Mouse (Mus musculus) forebrain, embryonic 16.5 days (tissue): Measurements from ENCODE around the gene Eps8l1. TPM values are rescaled to one million over a fixed set of nuclear protein-coding genes. Genes with fewer than 3 reads are reported as not detected.
"Not testable (repeated sequence)": the region's sequence is repeated elsewhere in the genome, so short reads cannot be mapped to it uniquely, and the experiment has no call there.

Experiments used
- ATAC-seq: fragments of 200-750 bp; cut with Nextera tagmentation; 2 replicates; pipeline ENCODE4 v1.8.0; 2017; ENCODE audit warnings: mild to moderate bottlenecking, moderate library complexity
- H3K27ac ChIP-seq: fragments of 300-500 bp; sonication (generic); 2 replicates; pipeline ENCODE4 v1.5.1; 2014; ENCODE audit warnings: low read length, control low read depth
- H3K27me3 ChIP-seq: fragments of 300-500 bp; sonication (generic); replicated peaks from 2 replicates; pipeline ENCODE4 v1.6.1; 2014; ENCODE audit warnings: low read length; ENCODE audit not compliant: control insufficient read depth, insufficient read depth
- H3K36me3 ChIP-seq: fragments of 300-500 bp; sonication (generic); 2 replicates; pipeline ENCODE4 v1.6.1; 2014; ENCODE audit not compliant: control insufficient read depth, insufficient read depth
- H3K4me1 ChIP-seq: fragments of 300-500 bp; sonication (generic); replicated peaks from 2 replicates; pipeline ENCODE4 v1.6.1; 2014; ENCODE audit warnings: low read length; ENCODE audit not compliant: control insufficient read depth, insufficient read depth
- H3K4me2 ChIP-seq: fragments of 300-500 bp; sonication (generic); 2 replicates; pipeline ENCODE4 v1.6.1; 2014; ENCODE audit warnings: mild to moderate bottlenecking, low read length, control low read depth
- H3K4me3 ChIP-seq: fragments of 300-500 bp; sonication (generic); replicated peaks from 2 replicates; pipeline ENCODE4 v1.5.1; 2014; ENCODE audit warnings: mild to moderate bottlenecking, low read length, control low read depth
- H3K9ac ChIP-seq: fragments of 300-500 bp; sonication (generic); replicated peaks from 2 replicates; pipeline ENCODE4 v1.6.1; 2014; ENCODE audit warnings: low read depth, low read length, control low read depth
- H3K9me3 ChIP-seq: fragments of 300-500 bp; sonication (generic); 2 replicates; pipeline ENCODE4 v1.6.1; 2016; ENCODE audit warnings: low read length; ENCODE audit not compliant: control insufficient read depth
- WGBS: fragments of 180-500 bp; shearing (Covaris S2); extraction: QIAGEN DNeasy Blood & Tissue Kit; methylation state at CpG from one replicate; pipeline ENCODE4 v1.1.7; 2014; 5-methylcytosine and 5-hydroxymethylcytosine counted together
- polyA plus RNA-seq: library from polyadenylated mRNA; unstranded; fragments of >200 nt; fragmentation: Nextera tagmentation; extraction: Ambion mirVana; gene quantifications from 2 replicates; pipeline ENCODE4 v1.2.1, GENCODE M21; 2015

Eps8l1 gene
- 10.1 and 10.9 TPM in 2 replicates for polyA plus RNA-seq

DNA sequence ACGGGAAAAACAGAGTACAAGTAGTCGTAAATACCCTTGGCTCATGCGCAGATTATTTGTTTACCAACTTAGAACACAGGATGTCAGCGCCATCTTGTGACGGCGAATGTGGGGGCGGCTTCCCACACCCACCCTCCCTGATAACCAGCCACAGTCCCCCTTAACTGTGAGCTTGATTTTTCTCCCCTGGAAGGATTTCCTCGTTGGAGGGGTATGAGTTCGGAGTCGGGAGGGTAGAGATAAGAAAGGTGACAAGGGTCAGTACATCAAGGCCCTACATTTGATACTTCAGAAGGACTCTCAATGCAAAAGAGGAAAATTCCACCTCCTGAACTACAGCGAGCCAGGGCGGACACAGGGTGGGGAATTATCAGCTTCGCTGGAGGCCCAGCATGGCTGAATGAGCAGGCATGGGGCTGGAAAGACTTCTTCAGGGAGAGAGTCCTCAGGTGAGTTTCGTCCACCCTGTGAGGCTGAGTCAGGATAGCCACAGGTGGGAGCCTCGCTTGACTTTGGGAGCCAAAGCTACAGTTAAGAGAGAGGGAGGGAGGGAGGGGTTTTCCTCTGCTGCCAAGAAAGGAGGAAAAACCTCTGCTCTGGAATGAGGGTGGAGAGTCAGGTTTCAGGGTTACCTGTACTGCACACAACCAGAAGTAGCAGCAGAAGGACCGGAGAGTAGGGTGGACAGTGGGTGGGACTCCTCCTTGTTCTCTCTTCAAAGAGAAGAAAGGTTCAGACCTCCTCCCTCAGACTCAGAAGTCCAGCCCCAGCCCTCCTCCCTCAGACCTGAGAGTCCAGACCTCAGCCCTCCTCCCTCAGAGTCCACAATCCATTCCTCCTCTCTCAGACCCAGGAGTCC is at the start of gene Eps8l1:
TSS of gene Eps8l1 (plus strand) at position 99 of the 859 bp plus-strand sequence.
- WGBS, result 68% methylated on average over 13 of the region's 16 CpGs
- H3K27me3 ChIP-seq, result no peaks in the 10 kb centered on the region
- no peaks in the 10 kb centered on the region for H3K4me1 ChIP-seq
- H3K9ac ChIP-seq, result peak within 1 kb of the TSS; percentile 29; the same call in 1 of the 2 replicates
- no peaks in the 10 kb centered on the region for H3K36me3 ChIP-seq
- H3K4me3 ChIP-seq, result peak within 1 kb of the TSS; percentile 32
- H3K27ac ChIP-seq, result no peak within 1 kb of the TSS; the same call in 1 of the 2 replicates
- no peaks in the 10 kb centered on the region for H3K9me3 ChIP-seq
- peak within 1 kb of the TSS; percentile 41 for H3K4me2 ChIP-seq
- peak; percentile 28; the same call in 1 of the 2 replicates for ATAC-seq

DNA sequence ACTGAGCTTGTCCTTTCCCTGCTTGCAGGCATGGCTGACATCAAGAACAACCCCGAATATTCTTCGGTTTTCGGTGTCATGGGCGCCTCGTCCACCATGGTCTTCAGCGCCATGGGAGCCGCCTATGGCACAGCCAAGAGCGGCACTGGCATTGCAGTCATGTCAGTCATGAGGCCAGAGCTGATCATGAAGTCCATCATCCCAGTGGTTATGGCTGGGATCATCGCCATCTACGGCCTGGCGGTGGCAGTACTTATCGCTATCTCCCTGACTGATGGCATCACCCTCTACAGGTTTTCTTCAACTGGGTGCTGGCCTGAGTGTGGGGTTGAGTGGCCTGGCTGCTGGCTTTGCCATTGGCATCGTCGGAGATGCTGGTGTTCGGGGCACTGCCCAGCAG is 48.1 kb upstream of the Eps8l1 start:
- not testable (repeated sequence) for H3K4me3 ChIP-seq, H3K36me3 ChIP-seq, ATAC-seq, H3K4me2 ChIP-seq, H3K4me1 ChIP-seq, H3K27ac ChIP-seq, H3K9ac ChIP-seq, H3K9me3 ChIP-seq, H3K27me3 ChIP-seq
- WGBS, result 96% methylated on average over 15 of the region's 15 CpGs

DNA sequence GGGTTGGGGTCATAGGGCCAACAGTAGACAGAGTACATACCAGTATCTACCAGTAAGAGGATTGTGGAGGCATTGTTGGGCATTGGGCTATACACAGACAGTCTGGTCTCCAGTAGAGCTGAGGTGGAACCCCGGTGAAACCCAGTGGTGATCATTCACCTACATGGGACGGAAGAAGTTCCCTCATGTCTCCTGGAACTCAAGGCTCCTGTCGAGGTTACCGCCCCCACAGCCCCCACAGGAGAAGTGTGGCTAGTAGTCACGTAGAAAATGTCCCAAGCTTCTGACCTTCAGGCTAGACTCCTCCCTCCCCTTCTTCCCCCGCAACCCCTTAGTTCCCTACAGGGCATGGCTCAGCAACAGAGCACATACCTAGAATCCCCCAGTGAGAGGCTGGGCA is 40.8 kb upstream of the Eps8l1 start:
- no peak overlapping the region for H3K4me3 ChIP-seq
- ATAC-seq, result no peak
- no peaks in the 10 kb centered on the region for H3K9me3 ChIP-seq
- H3K4me2 ChIP-seq, result no peak overlapping the region
- H3K27me3 ChIP-seq, result no peaks in the 10 kb centered on the region
- no peak overlapping the region for H3K27ac ChIP-seq
- H3K36me3 ChIP-seq, result peaks cover 5% of the 10 kb centered on the region
- 91% methylated on average over 6 of the region's 6 CpGs for WGBS
- H3K9ac ChIP-seq, result no peak overlapping the region
- no peaks in the 10 kb centered on the region for H3K4me1 ChIP-seq

DNA sequence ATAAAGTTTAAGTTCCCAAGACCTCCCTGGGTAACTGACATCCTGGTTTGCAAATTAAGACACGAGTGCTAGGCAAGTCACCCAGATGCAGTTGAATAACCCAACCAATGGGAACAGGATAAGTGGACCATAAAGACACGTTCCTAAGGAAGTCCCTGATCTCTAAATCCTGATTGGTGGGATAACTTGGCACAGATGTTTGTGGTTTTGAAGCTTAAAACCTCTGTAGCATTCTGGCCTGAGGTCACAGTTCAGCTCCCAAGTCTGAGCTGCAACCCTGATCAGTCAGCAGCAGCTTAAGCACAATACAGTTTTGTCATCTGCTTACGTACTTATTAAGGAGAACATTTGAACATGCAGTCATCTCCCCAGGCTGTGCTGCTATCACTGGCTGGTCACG is 40.2 kb upstream of the Eps8l1 start:
- Histone ChIP-seq H3K4me3 (no peak overlapping the region), H3K4me2 (no peak overlapping the region), H3K36me3 (peaks cover 9% of the 10 kb centered on the region), H3K27me3 (no peaks in the 10 kb centered on the region), H3K4me1 (no peaks in the 10 kb centered on the region), H3K9me3 (no peaks in the 10 kb centered on the region), H3K9ac (no peak overlapping the region), H3K27ac (no peak overlapping the region)
- WGBS, result 71% methylated on average over 4 of the region's 4 CpGs
- no peak for ATAC-seq

DNA sequence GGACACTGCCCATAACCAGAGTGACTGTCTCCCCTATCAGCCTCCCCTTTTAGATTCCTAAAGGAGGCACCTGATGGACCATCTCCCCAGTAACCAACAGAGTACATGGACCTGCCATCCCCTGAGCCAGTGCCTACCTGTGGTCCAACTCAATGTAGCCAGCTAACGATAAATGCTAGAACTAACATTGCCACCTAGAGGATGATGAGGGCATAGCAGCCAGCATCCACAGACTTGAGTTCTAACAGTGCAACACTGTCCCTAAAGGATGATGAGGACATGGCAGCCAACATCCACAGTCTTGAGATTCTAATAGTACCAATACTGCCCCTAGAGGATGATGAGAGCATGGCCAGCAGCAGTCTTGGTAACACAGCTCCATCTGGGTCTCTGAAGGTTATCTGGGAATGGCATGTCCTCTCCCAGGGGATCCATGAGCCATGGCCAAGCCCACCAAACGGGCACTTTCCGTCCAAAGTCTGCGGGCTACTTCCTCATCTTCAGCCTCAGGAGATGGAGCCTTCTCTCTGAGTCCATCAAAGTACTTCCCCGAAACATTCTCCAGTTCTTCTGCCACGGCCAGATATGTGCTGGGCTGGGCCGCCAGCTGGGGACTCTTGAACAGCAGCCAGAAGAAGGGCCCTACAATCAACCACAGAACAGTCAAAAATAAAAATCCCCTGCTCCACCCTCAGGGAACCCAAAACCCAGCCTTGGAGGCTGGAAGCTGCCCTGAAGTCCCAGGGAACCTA is 33.1 kb upstream of the Eps8l1 start:
- Histone ChIP-seq H3K27ac (no peak overlapping the region), H3K4me2 (no peak overlapping the region), H3K36me3 (peaks cover 30% of the 10 kb centered on the region), H3K9me3 (no peaks in the 10 kb centered on the region), H3K27me3 (no peaks in the 10 kb centered on the region), H3K9ac (no peak overlapping the region), H3K4me1 (no peaks in the 10 kb centered on the region), H3K4me3 (no peak overlapping the region)
- ATAC-seq, result peak; percentile 94
- WGBS, result 77% methylated on average over 7 of the region's 7 CpGs

DNA sequence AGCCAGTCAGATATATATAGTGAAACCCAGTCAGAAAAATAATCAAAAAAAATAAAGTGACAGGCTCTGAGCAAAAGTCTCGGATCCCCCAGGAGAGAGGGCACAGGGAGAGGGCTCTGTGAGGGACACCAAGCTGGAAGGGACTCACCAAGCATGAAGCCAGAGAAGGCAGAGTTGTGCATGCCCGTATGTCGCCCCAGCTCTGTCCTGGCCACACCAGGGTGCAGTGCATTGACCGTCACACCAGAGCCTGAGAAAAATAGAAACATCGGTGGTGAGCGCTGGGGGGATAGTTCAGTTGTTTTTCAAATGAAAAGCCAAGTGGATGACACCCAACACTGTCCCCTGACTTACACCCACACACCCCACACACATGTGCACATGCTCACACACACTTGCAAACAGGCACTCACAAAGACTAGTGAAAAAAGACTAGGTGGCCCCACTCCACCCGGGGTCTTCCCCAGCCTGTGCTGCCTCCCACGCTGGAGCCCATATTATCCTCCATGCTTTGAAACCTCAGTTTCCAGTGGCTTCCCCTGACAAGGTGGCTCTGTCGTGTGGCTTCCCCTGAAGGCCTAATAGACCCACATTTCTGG is 30.1 kb upstream of the Eps8l1 start:
- no peak overlapping the region for H3K9ac ChIP-seq
- ATAC-seq, result no peak

DNA sequence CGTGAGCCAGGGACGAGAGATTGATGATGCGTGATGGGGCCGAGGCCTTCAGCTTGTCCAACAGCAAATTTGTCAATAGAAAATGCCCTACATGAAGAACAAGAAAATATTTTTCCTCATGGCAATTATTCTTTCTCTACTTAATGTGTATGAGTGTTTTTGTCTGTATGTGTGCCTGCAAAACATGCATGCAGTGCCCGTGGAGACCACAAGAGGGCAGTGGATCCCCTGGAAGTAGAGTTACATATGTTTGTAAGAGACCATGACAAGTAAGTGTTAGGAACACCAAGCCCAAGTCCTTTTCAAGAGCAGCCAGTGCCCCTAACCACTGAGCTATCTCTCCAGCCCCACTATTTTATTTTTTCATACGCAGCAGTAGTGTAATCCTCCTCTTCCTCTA is 28.9 kb upstream of the Eps8l1 start:
- Histone ChIP-seq H3K27ac (no peak overlapping the region), H3K4me2 (no peak overlapping the region), H3K9ac (no peak overlapping the region), H3K27me3 (no peaks in the 10 kb centered on the region), H3K4me1 (no peaks in the 10 kb centered on the region), H3K9me3 (no peaks in the 10 kb centered on the region), H3K4me3 (no peak overlapping the region), H3K36me3 (peaks cover 25% of the 10 kb centered on the region)
- 81% methylated on average over 6 of the region's 6 CpGs for WGBS
- no peak for ATAC-seq

More for the DNA sequence above, 30.1 kb upstream of the Eps8l1 start:
- Histone ChIP-seq H3K27ac (no peak overlapping the region), H3K4me1 (no peaks in the 10 kb centered on the region), H3K27me3 (no peaks in the 10 kb centered on the region), H3K9me3 (no peaks in the 10 kb centered on the region), H3K4me2 (no peak overlapping the region), H3K4me3 (no peak overlapping the region), H3K36me3 (peaks cover 35% of the 10 kb centered on the region)
- 95% methylated on average over 9 of the region's 9 CpGs for WGBS

DNA sequence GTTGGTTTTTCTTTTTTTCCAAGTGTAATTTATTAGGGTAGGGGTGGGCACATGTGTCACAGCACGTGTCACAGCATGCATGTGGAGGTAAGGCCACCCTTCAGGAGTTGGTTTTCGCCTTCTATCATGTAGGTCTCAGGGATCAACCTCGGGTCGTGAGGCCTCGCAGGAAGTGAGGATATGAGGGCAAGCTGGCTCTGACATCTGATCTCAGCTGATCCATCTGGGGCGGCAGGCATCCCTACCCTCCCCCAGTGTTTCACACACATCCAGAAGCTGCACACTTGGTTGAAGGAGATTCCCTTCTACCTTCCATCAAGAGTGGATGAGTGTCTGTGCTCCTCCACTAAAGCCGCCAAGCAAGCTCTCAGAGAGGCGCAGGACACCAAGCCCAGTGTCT is 28.4 kb upstream of the Eps8l1 start:
- Histone ChIP-seq H3K4me2 (no peak overlapping the region), H3K4me1 (no peaks in the 10 kb centered on the region), H3K27me3 (no peaks in the 10 kb centered on the region), H3K9me3 (no peaks in the 10 kb centered on the region), H3K36me3 (peaks cover 30% of the 10 kb centered on the region), H3K9ac (no peak overlapping the region), H3K4me3 (no peak overlapping the region), H3K27ac (no peak overlapping the region)
- WGBS, result 93% methylated on average over 8 of the region's 8 CpGs
- no peak for ATAC-seq

DNA sequence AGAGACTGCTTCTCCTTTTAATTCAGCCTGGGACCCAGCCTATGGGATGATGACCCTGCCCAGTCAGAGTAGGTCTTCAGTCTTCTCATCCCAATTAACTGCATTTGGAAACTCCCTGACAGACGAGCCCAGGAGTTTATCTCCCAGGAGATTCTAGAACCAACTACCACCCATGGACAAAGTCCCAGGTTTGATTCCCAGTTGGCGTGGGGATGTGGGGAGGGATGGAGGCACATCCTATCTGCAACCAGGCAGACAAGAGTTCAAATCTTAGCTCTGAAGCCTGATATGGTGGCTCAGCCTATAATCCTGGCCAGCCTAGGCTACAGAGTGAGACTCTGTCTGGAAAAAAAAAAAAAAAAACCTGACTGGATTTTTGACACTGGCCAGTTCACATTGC is 22.8 kb upstream of the Eps8l1 start:
- 90% methylated on average over 2 of the region's 2 CpGs for WGBS

More for the DNA sequence above, 22.8 kb upstream of the Eps8l1 start:
- no peak for ATAC-seq
- peaks cover 32% of the 10 kb centered on the region for H3K36me3 ChIP-seq
- H3K4me1 ChIP-seq, result no peaks in the 10 kb centered on the region
- no peak overlapping the region for H3K27ac ChIP-seq
- no peak overlapping the region for H3K9ac ChIP-seq
- H3K27me3 ChIP-seq, result no peaks in the 10 kb centered on the region
- no peak overlapping the region for H3K4me3 ChIP-seq
- H3K4me2 ChIP-seq, result no peak overlapping the region
- no peaks in the 10 kb centered on the region for H3K9me3 ChIP-seq
